Mouse (Mus musculus): ENCODE measurements around the gene Crhr2. TPM values are rescaled to one million over a fixed set of nuclear protein-coding genes. Genes with fewer than 3 reads are reported as not detected.

Gene Crhr2
- polyA plus RNA-seq, 1 experiment, result not detected

GRCm38 (mm10) chr6:55159256-55159655, 26.4 kb upstream of the Crhr2 start:
- peaks cover 7% of the 10 kb centered on the region for H3K27me3 ChIP-seq (ENCODE audit: control insufficient read depth, insufficient read depth, insufficient read length)
- H3K79me2 ChIP-seq (ENCODE audit: control insufficient read depth, insufficient read depth), result no peaks in the 10 kb centered on the region
- no peaks in the 10 kb centered on the region for H3K36me3 ChIP-seq (ENCODE audit: control insufficient read depth, insufficient read depth)
- H3ac ChIP-seq (ENCODE audit: control insufficient read depth, insufficient read length), result no peak overlapping the region
- H3K4me2 ChIP-seq (ENCODE audit: low read depth), result no peak overlapping the region
- TF ChIP-seq POLR2AphosphoS2 (IDR thresholded peaks at IDR 0.05; ENCODE audit: insufficient read length, low read depth), result no peak
- no peak for TF ChIP-seq MAX (IDR thresholded peaks at IDR 0.05; ENCODE audit: low read depth)
- no peak for TF ChIP-seq TCF3 (IDR thresholded peaks at IDR 0.05; ENCODE audit: insufficient read length, low read depth)
- TF ChIP-seq MYOD1 (IDR thresholded peaks at IDR 0.05; ENCODE audit: control insufficient read depth in 1 of 3, insufficient read length in 2 of 3, low read depth in 2 of 3), result no peak
- no peak for TF ChIP-seq CEBPB (IDR thresholded peaks at IDR 0.05; ENCODE audit: insufficient read depth, poor library complexity, severe bottlenecking)
- no peak for TF ChIP-seq E2F4 (IDR thresholded peaks at IDR 0.05; ENCODE audit: insufficient read depth)
- TF ChIP-seq SRF (IDR thresholded peaks at IDR 0.05; ENCODE audit: control insufficient read depth, insufficient read length, low read depth), result no peak
- no peak for TF ChIP-seq TCF12 (IDR thresholded peaks at IDR 0.05; ENCODE audit: insufficient read depth, poor library complexity, severe bottlenecking)
- TF ChIP-seq REST (IDR thresholded peaks at IDR 0.05; ENCODE audit: insufficient read depth, insufficient read length), result no peak
- no peak for TF ChIP-seq MYOG (IDR thresholded peaks at IDR 0.05; ENCODE audit: control insufficient read depth in 1 of 3, insufficient read depth in 1 of 3, insufficient read length in 2 of 3, low read depth in 2 of 3)
- no peak for TF ChIP-seq POLR2A (IDR thresholded peaks at IDR 0.05; ENCODE audit: insufficient read length, low read depth)
- H3K4me3 ChIP-seq, result no peak overlapping the region

DNA sequence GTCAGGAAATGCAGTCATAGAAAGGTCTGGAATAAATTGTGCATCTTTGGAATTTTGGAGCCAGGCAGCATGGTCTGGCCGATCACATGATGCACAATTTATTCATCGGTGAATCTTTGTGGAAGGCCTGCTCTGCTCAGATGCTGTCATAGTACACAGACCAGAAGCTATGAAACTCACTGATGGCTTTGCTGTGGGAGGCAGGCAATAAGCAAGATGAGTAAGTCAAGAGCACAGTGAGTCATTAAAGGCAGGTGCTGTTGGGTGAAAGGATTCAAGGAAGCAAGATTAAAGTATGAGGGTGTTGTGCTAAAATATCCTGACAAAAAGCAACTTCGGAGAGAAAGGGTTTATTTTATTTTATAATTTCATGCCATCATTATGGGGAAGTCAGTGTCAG, 19.4 kb upstream of the Crhr2 start:
- H3ac ChIP-seq (ENCODE audit: control insufficient read depth, insufficient read length), result no peak overlapping the region
- TF ChIP-seq E2F4 (IDR thresholded peaks at IDR 0.05; ENCODE audit: insufficient read depth) (no peak), USF1 (IDR thresholded peaks at IDR 0.05; ENCODE audit: low read depth) (no peak), POLR2AphosphoS2 (IDR thresholded peaks at IDR 0.05; ENCODE audit: insufficient read length, low read depth) (no peak), REST (IDR thresholded peaks at IDR 0.05; ENCODE audit: insufficient read depth, insufficient read length) (no peak), TCF3 (IDR thresholded peaks at IDR 0.05; ENCODE audit: insufficient read length, low read depth) (no peak), POLR2A (IDR thresholded peaks at IDR 0.05; ENCODE audit: insufficient read length, low read depth) (no peak), MAX (IDR thresholded peaks at IDR 0.05; ENCODE audit: low read depth) (no peak), CEBPB (IDR thresholded peaks at IDR 0.05; ENCODE audit: insufficient read depth, poor library complexity, severe bottlenecking) (no peak), SRF (IDR thresholded peaks at IDR 0.05; ENCODE audit: control insufficient read depth, insufficient read length, low read depth) (no peak), MYOG (IDR thresholded peaks at IDR 0.05; ENCODE audit: control insufficient read depth in 1 of 3, insufficient read depth in 1 of 3, insufficient read length in 2 of 3, low read depth in 2 of 3) (no peak), TCF12 (IDR thresholded peaks at IDR 0.05; ENCODE audit: insufficient read depth, poor library complexity, severe bottlenecking) (no peak), MYOD1 (IDR thresholded peaks at IDR 0.05; ENCODE audit: control insufficient read depth in 1 of 3, insufficient read length in 2 of 3, low read depth in 2 of 3) (no peak)
- no peaks in the 10 kb centered on the region for H3K36me3 ChIP-seq (ENCODE audit: control insufficient read depth, insufficient read depth)
- H3K4me3 ChIP-seq, result no peak overlapping the region
- H3K4me2 ChIP-seq (ENCODE audit: low read depth), result no peak overlapping the region
- no peaks in the 10 kb centered on the region for H3K79me2 ChIP-seq (ENCODE audit: control insufficient read depth, insufficient read depth)
- H3K27me3 ChIP-seq (ENCODE audit: control insufficient read depth, insufficient read depth, insufficient read length), result peaks cover 24% of the 10 kb centered on the region

DNA sequence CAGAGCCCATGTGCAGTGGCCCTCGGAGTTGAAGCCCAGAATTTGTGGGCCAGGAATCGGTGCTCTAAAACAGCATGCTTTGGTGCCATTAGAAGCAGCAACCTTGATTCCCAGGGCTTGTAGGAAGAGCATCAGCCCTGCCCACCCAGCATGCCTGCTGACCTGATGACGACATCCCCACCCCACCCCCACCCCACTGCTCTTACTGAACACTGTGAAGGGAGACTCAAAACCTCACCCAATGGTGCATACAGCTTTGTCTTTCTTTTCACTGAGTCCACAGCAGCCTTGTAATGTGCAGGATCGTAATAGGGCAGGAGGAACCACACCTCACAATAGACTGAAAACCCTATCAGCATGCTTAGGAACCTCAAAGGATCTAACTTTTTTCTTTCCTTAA, 13.3 kb upstream of the Crhr2 start:
- TF ChIP-seq MYOD1 (IDR thresholded peaks at IDR 0.05; ENCODE audit: control insufficient read depth in 1 of 3, insufficient read length in 2 of 3, low read depth in 2 of 3) (no peak), CEBPB (IDR thresholded peaks at IDR 0.05; ENCODE audit: insufficient read depth, poor library complexity, severe bottlenecking) (no peak)
- H3ac ChIP-seq (ENCODE audit: control insufficient read depth, insufficient read length), result no peak overlapping the region
- no peak overlapping the region for H3K4me3 ChIP-seq
- H3K79me2 ChIP-seq (ENCODE audit: control insufficient read depth, insufficient read depth), result no peaks in the 10 kb centered on the region
- H3K27me3 ChIP-seq (ENCODE audit: control insufficient read depth, insufficient read depth, insufficient read length), result peaks cover 17% of the 10 kb centered on the region
- H3K4me2 ChIP-seq (ENCODE audit: low read depth), result no peak overlapping the region
- no peaks in the 10 kb centered on the region for H3K36me3 ChIP-seq (ENCODE audit: control insufficient read depth, insufficient read depth)

- Histone ChIP-seq H3K4me3 (no peak overlapping the region), H3K79me2 (ENCODE audit: control insufficient read depth, insufficient read depth) (no peaks in the 10 kb centered on the region), H3ac (ENCODE audit: control insufficient read depth, insufficient read length) (no peak overlapping the region), H3K27me3 (ENCODE audit: control insufficient read depth, insufficient read depth, insufficient read length) (peaks cover 17% of the 10 kb centered on the region), H3K4me2 (ENCODE audit: low read depth) (no peak overlapping the region), H3K36me3 (ENCODE audit: control insufficient read depth, insufficient read depth) (no peaks in the 10 kb centered on the region)
- TF ChIP-seq POLR2A (IDR thresholded peaks at IDR 0.05; ENCODE audit: insufficient read length, low read depth), result no peak
- TF ChIP-seq MYOD1 (IDR thresholded peaks at IDR 0.05; ENCODE audit: control insufficient read depth in 1 of 3, insufficient read length in 2 of 3, low read depth in 2 of 3), result peak in 1 of 3 experiments; percentile 4
Observed at GRCm38 (mm10) chr6:55145285-55145684, 12.5 kb upstream of the Crhr2 start.

DNA sequence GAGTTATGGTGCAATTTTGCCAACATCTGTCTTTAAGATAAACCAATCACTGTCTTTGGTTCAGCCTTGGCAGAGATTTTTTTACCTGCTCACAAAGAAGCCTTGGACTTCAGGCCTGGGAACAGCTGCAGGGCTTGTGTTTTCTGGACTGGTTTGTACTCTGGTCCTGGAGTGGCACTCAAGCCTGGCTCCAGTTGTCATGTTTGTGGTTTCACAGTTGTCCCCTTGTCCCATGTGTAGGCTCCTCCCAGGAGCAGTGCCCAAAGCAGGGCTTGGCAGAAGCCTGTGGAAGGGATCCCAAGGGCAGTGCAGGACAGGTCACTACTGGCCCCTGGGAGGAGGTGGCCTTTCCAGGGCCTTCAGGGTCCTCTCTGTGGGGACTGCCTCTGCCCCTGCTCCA, 5.5 kb upstream of the Crhr2 start:
- TF ChIP-seq E2F4 (IDR thresholded peaks at IDR 0.05; ENCODE audit: insufficient read depth), result no peak
- TF ChIP-seq TCF12 (IDR thresholded peaks at IDR 0.05; ENCODE audit: insufficient read depth, poor library complexity, severe bottlenecking), result peak; percentile 90
- TF ChIP-seq MYOD1 (IDR thresholded peaks at IDR 0.05; ENCODE audit: control insufficient read depth in 1 of 3, insufficient read length in 2 of 3, low read depth in 2 of 3), result peak; percentile 57 to 86 (median 83)
- TF ChIP-seq MYOG (IDR thresholded peaks at IDR 0.05; ENCODE audit: control insufficient read depth in 1 of 3, insufficient read depth in 1 of 3, insufficient read length in 2 of 3, low read depth in 2 of 3), result peak; percentile 51 to 92 (median 91)
- no peak for TF ChIP-seq MAX (IDR thresholded peaks at IDR 0.05; ENCODE audit: low read depth)
- TF ChIP-seq POLR2A (IDR thresholded peaks at IDR 0.05; ENCODE audit: insufficient read length, low read depth), result no peak
- no peak for TF ChIP-seq SRF (IDR thresholded peaks at IDR 0.05; ENCODE audit: control insufficient read depth, insufficient read length, low read depth)
- no peak for TF ChIP-seq USF1 (IDR thresholded peaks at IDR 0.05; ENCODE audit: low read depth)
- no peak for TF ChIP-seq POLR2AphosphoS2 (IDR thresholded peaks at IDR 0.05; ENCODE audit: insufficient read length, low read depth)
- TF ChIP-seq TCF3 (IDR thresholded peaks at IDR 0.05; ENCODE audit: insufficient read length, low read depth), result peak; percentile 70
- no peak for TF ChIP-seq CEBPB (IDR thresholded peaks at IDR 0.05; ENCODE audit: insufficient read depth, poor library complexity, severe bottlenecking)
- Histone ChIP-seq H3K4me2 (ENCODE audit: low read depth) (no peak overlapping the region), H3K79me2 (ENCODE audit: control insufficient read depth, insufficient read depth) (no peaks in the 10 kb centered on the region), H3K36me3 (ENCODE audit: control insufficient read depth, insufficient read depth) (no peaks in the 10 kb centered on the region), H3K4me3 (no peak overlapping the region), H3ac (ENCODE audit: control insufficient read depth, insufficient read length) (no peak overlapping the region), H3K27me3 (ENCODE audit: control insufficient read depth, insufficient read depth, insufficient read length) (peaks cover 25% of the 10 kb centered on the region)
